ENCODE assay signal across 8 mouse cellular contexts in the genomic region with DNA sequence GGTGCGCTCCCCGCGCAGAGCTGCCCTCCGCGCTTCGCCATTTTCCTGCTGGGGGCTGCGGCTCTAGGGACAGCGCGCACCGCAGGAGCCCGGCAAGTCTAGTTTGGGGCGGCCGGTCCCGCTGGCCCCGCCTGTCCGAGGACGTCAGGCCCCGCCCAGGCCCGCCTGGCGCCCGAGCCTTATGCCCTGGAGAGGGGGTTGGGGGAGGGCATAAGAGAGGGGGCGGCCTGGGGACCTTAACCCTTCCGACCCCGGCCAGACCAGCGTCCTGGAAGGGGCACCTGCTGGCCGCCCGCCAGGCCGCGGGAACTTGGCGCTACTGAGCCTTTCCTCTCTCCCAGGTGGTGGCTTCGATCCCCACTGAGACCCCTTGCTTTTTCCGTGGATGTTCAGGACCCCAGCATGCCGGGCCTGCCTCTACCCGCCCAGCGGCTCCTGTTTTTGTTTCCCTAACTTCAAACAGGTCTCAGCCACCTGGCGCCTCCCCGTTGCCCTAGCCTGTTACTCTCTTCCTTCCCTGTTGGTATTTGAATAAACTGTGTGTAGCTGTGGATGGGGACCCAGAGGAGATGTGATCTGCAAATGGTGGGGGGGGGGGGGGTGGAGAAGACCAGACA. TPM values are rescaled to one million over a fixed set of nuclear protein-coding genes. Genes with fewer than 3 reads are reported as not detected.
A peak's percentile ranks its signal among the peaks of the same experiment; 100 is the strongest.
DNase-seq lines count a peak whose midpoint lies in the region; ATAC-seq and TF ChIP-seq lines count a peak whose summit lies in the region.

TSS of gene Lama5 (minus strand) at position 98 of the 617 bp plus-strand sequence.

- H3K27ac ChIP-seq in liver, embryonic 14.5 days: no peak within 1 kb of the TSS
- no peak within 1 kb of the TSS for H3K27ac ChIP-seq in neural tube, embryonic 12.5 days

- no peak for TF ChIP-seq CTCF in liver, embryonic 14.5 days (IDR thresholded peaks at IDR 0.05; ENCODE audit: low read depth)

- peak; percentile 43 for ATAC-seq in inflammation-experienced regulatory T-cells, adult 6 months
- peak; percentile 61 for ATAC-seq in liver, embryonic 14.5 days (ENCODE audit: insufficient read depth)
- peak; percentile 45; the same call in 1 of the 2 replicates for ATAC-seq in neural tube, embryonic 12.5 days (ENCODE audit: low FRiP score, low read depth)

- H3K36me3 ChIP-seq in liver, embryonic 14.5 days (replicated peaks; ENCODE audit: control insufficient read depth, insufficient read depth, low read depth): no peaks in the 10 kb centered on the region
- H3K36me3 ChIP-seq in neural tube, embryonic 12.5 days: no peaks in the 10 kb centered on the region

- H3K4me1 ChIP-seq in liver, embryonic 14.5 days (replicated peaks; ENCODE audit: control insufficient read depth in 2 of 2, insufficient read depth in 2 of 2, low read length in 1 of 2): peaks cover 0 to 3% of the 10 kb centered on the region in 2 experiments; a peak in 1 of 4 replicates
- peaks cover 55% of the 10 kb centered on the region for H3K4me1 ChIP-seq in neural tube, embryonic 12.5 days

- TF ChIP-seq EP300 in liver, embryonic 14.5 days (IDR thresholded peaks at IDR 0.05; ENCODE audit: low read depth): no peak

- DNase-seq in cerebellum, adult 11 months: peak; percentile 24
- DNase-seq in cerebellum, postnatal 4 days (ENCODE audit: low spot score in 2 of 2): no peak
- DNase-seq in cerebellum, adult 9-11 months: peak; percentile 28
- peak; percentile 51 to 56 for DNase-seq in gastrocnemius, postnatal 36 days
- DNase-seq in liver, embryonic 14.5 days (ENCODE audit: low read depth in 3 of 3, low spot score in 3 of 3): no peak
- no peak for DNase-seq in spleen, postnatal 14 days (ENCODE audit: low spot score in 2 of 2)

- no peak within 1 kb of the TSS for H3K9ac ChIP-seq in liver, embryonic 14.5 days (replicated peaks)
- H3K9ac ChIP-seq in neural tube, embryonic 12.5 days: peak within 1 kb of the TSS; percentile 60

- H3K9me3 ChIP-seq in liver, embryonic 14.5 days (ENCODE audit: control insufficient read depth, low read length): no peaks in the 10 kb centered on the region
- no peaks in the 10 kb centered on the region for H3K9me3 ChIP-seq in neural tube, embryonic 12.5 days

- WGBS in liver, embryonic 14.5 days (ENCODE audit: insufficient replicate concordance): 1% methylated on average over 37 of the region's 37 CpGs
- 1% methylated on average over 36 of the region's 37 CpGs for WGBS in neural tube, embryonic 12.5 days

- intact Hi-C loops in gastrocnemius, postnatal 36 days (cut with DNase I): no loop called here

- H3K4me2 ChIP-seq in liver, embryonic 14.5 days (ENCODE audit: low read depth): peak within 1 kb of the TSS; percentile 64
- H3K4me2 ChIP-seq in neural tube, embryonic 12.5 days (replicated peaks): peak within 1 kb of the TSS; percentile 100

- peaks cover 38% of the 10 kb centered on the region for H3K27me3 ChIP-seq in liver, embryonic 14.5 days (ENCODE audit: control insufficient read depth, insufficient read depth, low read length)
- H3K27me3 ChIP-seq in neural tube, embryonic 12.5 days (replicated peaks): peaks cover 38% of the 10 kb centered on the region

- peak within 1 kb of the TSS; percentile 29 to 52 for H3K4me3 ChIP-seq in liver, embryonic 14.5 days (ENCODE audit: insufficient read depth in 1 of 2, low read depth in 2 of 2, low read length in 2 of 2)
- peak within 1 kb of the TSS; percentile 57 for H3K4me3 ChIP-seq in neural tube, embryonic 12.5 days

RNA-seq across cellular contexts. Expression of gene Lama5, which starts in this region (rescaled TPM):
- 10 to 100 TPM in 1 of 2 experiments, 1 to 10 TPM in 1; 8.7 to 11.2 TPM for total RNA-seq in gastrocnemius, postnatal 36 days (2021)
- under 1 TPM in 2 of 3 experiments, not detected in 1; 0.33 to 0.40 TPM for polyA plus RNA-seq in inflammation-experienced regulatory T-cells, adult 6 months (2017; shearing (Covaris generic))
- polyA plus RNA-seq in liver, embryonic 14.5 days (2012; rRNA removed): 2.7 and 2.9 TPM in 2 replicates
- polyA plus RNA-seq in liver, embryonic 14.5 days (2014; fragmentation: Nextera tagmentation; extraction: Ambion mirVana): 1.7 and 1.9 TPM in 2 replicates
- polyA plus RNA-seq in neural tube, embryonic 12.5 days (2016; fragmentation: Nextera tagmentation; extraction: Ambion mirVana): 2.8 and 2.9 TPM in 2 replicates

Comparison
In these comparisons a context has a peak if more than half of its experiments do, and no peak if none do; other contexts are left out.
1. DNase-seq: peak in cerebellum, adult 11 months (single experiment), cerebellum, adult 9-11 months (single experiment) and gastrocnemius, postnatal 36 days (2 of 2); none in cerebellum, postnatal 4 days (0 of 2), liver, embryonic 14.5 days (0 of 3) and spleen, postnatal 14 days (0 of 2).
2. Peak in ATAC-seq in inflammation-experienced regulatory T-cells, adult 6 months; RNA of the gene not detected or under 1 TPM.
3. Peak in every context shown above with its lines, with median percentiles within 50 percentile points of each other: ATAC-seq.